Mouse (Mus musculus) layer of hippocampus, adult 9-11 months (tissue): ENCODE measurements around the gene Supt6.

Experiments used
- DNase-seq: peaks from one replicate; pipeline ENCODE4 v3.0.0; 2022

Supt6 gene

GRCm38 (mm10) chr11:78182450-78182849 is 63.3 kb downstream of the Supt6 start:
- no peak for DNase-seq

- no peak for DNase-seq
Measured at GRCm38 (mm10) chr11:78181830-78182357, 63.9 kb downstream of the Supt6 start.

- DNase-seq = no peak
Measured at GRCm38 (mm10) chr11:78180081-78180761, 65.6 kb downstream of the Supt6 start.

DNA sequence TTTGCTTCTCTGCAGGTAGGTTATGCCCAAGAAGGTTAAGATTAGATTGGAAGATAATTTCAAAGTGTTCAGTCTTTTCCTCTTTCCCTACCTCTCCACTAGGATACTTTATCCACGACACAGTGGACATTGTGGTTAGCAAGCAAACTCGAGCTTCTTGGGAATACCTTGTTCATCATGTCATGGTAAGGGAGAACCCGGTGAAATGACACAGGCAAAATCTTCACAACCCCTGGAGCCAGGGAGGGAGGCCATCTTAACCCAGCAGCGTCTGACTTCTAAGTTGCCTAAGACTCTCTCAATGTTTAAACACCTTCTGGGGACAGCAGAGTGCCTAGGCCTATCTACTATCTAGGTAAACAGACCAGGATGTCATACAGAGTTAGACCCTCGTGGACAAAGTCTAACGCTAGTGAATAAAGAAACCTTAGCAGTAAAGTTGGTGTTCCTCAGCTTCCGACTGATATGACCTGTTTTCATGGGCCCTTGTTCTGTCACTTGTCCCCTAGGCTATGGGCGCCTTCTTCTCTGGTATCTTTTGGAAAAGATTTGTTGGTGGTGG is 66.3 kb downstream of the Supt6 start:
- no peak for DNase-seq

- peak; percentile 70 for DNase-seq
Measured at GRCm38 (mm10) chr11:78178859-78179437, 66.8 kb downstream of the Supt6 start.

DNA sequence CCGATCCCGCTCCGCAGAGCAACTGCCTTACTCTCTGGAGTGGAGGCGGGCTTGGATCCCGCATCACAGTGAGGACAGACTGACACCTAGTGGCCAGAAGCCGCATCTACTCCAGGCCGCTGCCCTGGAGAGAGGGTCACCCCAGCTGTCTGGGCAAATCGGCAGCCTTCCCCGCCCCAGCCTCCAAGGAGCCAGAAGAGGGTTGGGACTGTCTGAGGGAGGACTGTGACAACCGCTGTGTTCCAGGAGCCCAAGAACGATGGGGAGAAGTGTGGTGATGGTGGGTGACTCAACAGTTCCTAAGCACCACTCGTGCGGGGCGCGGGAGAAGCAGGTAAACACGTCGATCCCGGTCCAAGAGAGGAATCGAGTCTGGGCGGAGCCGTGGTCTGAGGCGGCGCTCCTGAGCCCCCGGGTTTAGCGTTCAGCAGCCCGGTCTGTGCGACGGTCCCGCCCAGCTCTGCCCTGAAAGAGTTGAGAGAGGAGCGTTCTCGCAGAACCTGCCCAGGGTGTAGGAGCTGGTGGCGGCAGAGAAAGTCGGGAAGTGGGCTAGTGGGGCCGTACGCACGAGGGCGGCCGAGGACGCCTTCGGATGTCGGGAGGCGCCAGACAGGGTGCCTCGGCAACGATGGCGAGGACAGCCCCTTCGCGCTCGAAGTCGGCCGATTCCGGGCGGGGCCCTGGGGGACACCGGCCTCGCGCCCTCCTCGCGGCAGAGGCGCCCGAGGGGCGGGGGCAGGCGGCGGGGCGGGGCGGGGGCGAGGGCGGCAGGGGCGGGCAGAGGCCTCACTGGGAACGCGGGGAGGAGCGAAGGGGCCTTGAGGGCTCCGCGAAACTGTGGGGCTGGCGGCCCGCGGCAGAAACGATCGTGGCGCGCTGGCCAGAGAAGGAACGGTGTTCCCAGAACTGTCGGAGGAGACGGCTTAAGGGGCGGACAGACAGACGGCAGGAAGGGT is 67.6 kb downstream of the Supt6 start:
- peak; percentile 91 for DNase-seq

- no peak for DNase-seq
Measured at GRCm38 (mm10) chr11:78177437-78177836, 68.3 kb downstream of the Supt6 start.

GRCm38 (mm10) chr11:78176905-78177331 is 68.9 kb downstream of the Supt6 start:
- DNase-seq = no peak

GRCm38 (mm10) chr11:78176402-78176862 is 69.4 kb downstream of the Supt6 start, which contains the start of the genes Nek8 and Tlcd1:
Gene Nek8, minus strand, starts transcription at chr11:78176675.
Gene Tlcd1, plus strand, starts transcription at chr11:78176711.
- peak; percentile 84 for DNase-seq

- no peak for DNase-seq
Measured at GRCm38 (mm10) chr11:78175771-78176401, 69.9 kb downstream of the Supt6 start.

GRCm38 (mm10) chr11:78174506-78174905 is 71.3 kb downstream of the Supt6 start:
- DNase-seq = no peak

DNA sequence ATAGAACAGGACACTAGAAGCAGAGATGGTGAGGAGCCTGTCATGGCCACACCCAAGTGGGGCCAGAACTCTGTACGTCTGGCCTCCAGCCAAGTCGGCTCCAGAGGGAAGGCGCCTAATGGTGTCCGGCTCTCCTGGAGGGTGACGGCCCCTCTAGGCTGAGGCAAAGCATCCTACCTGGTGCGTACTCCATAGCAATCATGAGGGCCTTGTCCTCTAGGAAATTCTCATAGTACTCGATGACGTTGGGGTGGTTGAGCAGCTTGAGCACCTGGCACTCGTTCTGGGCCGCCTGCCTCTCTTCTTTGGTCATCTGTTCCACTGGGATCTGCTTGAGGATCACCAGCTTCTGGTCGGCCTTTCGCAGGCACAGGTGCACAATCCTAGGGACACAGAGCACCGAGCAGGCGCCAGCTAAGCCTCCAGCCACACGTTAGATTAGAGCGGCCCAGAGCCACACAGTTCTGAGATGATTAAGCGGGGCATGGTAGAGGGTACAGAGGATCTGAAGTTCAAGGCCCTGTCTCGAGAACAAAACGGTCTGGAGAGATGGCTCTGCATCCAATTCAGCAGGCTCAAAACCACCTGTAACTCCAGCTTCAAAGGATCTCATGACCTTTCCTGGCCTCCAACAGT is 72.9 kb downstream of the Supt6 start:
- DNase-seq = no peak

DNA sequence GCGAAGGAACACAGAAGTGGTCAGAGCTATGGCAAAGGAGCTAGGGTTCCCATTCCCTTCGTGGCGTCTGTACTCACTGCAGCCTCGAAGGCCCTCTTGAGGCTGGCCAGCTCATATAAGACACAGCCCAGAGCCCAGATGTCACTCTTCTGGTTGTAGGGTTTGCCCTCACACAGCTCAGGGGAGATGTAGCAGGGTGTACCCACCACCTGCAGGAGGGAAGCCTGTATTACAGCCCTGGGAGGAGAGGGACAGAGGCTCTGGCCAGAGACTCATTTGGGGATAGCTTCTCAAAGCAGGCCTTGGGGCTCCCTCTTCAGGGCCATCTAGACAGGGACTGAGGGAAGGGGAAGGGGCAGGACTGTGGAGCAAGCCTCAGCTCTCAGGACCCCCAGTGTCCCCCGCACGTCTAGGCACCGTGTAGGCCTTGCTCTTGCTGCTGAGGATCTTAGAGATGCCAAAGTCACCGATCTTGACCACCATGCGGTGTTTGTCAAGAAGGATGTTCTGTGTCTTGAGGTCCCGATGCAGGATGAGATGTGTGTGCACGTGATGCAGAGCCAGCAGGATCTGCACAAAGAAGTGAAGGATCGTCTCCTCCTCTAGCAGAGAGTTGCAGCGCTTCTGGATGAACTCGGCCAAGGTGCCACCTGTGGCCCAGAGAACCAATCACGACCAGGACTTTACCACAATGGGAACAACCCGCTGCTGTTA is 73.6 kb downstream of the Supt6 start:
- DNase-seq = no peak

DNA sequence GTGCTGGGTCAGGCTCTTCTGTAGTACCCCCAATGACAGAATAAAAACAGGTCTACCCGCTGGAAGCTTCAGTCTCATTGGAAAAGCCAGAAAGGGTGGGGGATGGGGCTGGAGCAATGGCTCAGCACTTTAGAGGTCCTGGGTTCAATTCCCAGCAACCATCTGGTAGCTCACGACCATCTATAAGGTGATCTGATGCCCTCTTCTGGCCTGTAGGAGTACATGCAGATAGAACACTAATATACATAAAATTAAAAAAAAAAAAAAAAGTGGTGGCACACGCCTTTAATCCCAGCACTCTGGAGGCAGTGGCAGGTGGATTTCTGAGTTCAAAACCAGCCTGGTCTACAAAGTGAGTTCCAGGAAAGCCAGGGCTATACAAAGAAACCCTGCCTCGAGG is 74.5 kb downstream of the Supt6 start:
- no peak for DNase-seq

- no peak for DNase-seq
Measured at GRCm38 (mm10) chr11:78170306-78170705, 75.5 kb downstream of the Supt6 start.

DNA sequence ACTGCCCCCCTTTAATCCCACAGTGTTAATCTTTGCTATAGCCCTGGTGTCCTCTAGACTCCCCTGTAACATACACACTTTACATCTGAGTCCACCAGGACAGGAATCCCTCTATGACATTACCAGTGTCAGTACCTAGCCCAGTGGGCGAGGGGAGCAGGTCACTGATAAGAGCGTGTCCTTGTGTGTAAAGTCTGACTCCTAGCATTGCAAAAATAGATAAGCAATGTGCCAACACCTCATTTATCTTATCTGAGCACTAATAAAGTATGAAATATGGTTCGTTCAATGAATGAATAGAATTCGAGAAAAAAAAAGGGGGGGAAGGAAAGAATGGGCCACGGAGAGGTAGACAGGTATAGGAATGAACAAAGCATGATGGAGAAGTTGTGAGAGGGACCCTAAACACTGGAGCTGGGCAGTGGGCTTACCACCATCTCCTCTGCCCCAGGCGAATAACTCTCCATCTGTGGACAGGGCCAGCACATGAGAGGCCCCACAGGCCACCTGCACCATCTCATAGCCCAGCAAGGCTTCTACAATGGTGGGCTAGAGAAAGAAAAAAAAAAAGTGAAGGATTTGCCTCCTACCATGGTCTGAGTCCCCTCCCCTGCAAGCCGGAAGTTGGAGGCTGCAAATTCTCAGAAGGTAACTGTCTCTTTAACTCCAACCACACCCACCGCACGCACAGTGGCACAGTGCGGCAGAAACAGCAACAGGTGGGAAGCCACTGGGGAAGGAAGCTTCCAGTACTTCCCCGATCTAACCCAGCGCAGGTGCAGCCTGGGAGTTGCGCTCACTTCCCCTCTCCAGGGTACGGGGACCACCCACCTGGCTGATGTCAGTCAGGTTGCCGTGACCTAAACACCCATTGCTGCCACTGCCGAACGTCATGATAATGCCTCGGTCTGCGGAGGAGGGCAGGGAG is 77.0 kb downstream of the Supt6 start:
- DNase-seq = no peak

GRCm38 (mm10) chr11:78167257-78167959 is 78.4 kb downstream of the Supt6 start:
- no peak for DNase-seq

DNA sequence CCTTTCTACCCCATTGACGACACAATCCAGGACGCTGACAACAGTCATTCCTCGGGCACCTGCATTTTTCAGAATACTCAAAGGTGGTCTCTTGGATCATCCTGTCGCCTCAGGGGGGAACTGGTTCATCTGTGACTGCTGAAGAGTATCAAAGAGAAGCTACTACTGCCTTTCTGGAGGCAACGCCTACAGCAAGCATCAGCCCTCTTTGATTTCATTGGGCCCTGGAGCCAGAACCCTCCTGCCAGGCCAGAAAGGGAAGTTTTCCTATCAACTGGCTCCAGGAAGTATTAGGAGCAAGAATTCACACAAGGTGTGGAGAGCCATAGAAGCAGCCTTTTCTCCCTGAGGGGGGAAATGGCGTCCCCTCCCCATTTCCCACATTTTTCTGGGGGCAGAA is 79.1 kb downstream of the Supt6 start:
- DNase-seq = no peak

DNA sequence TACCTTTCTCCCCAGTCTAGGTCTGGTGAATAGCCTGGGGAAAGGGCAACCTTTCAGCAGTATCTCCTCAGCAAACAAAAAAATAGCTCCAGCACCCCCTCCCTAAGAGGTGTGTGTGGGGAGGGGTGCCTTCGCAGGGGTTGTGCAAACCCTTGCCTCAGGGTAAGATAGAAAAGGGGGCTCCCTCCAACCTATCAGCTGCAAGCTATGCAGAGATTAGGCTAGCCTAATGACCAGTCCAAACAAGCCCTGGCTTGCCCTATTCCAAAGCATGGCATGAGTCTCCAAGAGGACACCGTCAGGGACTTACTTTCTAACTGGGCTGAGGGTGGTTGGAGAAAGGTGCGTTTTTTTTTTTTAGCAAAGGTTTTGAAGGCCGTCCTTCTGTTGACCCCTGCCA is 79.6 kb downstream of the Supt6 start:
- no peak for DNase-seq
